Mouse (Mus musculus): ENCODE measurements around the gene Gprin1. TPM values are rescaled to one million over a fixed set of nuclear protein-coding genes. Genes with fewer than 3 reads are reported as not detected.

The Gprin1 gene
- polyA plus RNA-seq, 1 experiment from 2014 or later, result 15.6 TPM

GRCm38 (mm10) chr13:54687096-54687495 lies 62.6 kb downstream of the Gprin1 start:
- no peaks in the 10 kb centered on the region for H3K9me3 ChIP-seq
- peak; percentile 74 for ATAC-seq (replicated peaks)
- WGBS, result under 1% methylated on average over 34 of the region's 35 CpGs
- H3K4me1 ChIP-seq, result peaks cover 47% of the 10 kb centered on the region
- peak overlapping the region; percentile 99 for H3K27ac ChIP-seq (replicated peaks)
- peak overlapping the region; percentile 89 for H3K4me2 ChIP-seq (replicated peaks)
- no peaks in the 10 kb centered on the region for H3K27me3 ChIP-seq
- peaks cover 21% of the 10 kb centered on the region for H3K36me3 ChIP-seq
- peak overlapping the region; percentile 98 for H3K9ac ChIP-seq (replicated peaks)
- peak overlapping the region; percentile 65 for H3K4me3 ChIP-seq

Other genes with a start within 250 kb of the Gprin1 start
- gene Simc1, start 246.1 kb downstream of the Gprin1 start, polyA plus RNA-seq (2015; fragmentation: Nextera tagmentation; extraction: Ambion mirVana), result 24.1 and 25.7 TPM in 2 replicates
- 287 and 293 TPM in 2 replicates for gene 4833439L19Rik, start 184.4 kb downstream of the Gprin1 start, polyA plus RNA-seq (2015; fragmentation: Nextera tagmentation; extraction: Ambion mirVana)
- gene Arl10, start 174.9 kb downstream of the Gprin1 start, polyA plus RNA-seq (2015; fragmentation: Nextera tagmentation; extraction: Ambion mirVana), result 81.8 and 87.6 TPM in 2 replicates
- gene Nop16, start 159.8 kb downstream of the Gprin1 start, polyA plus RNA-seq (2015; fragmentation: Nextera tagmentation; extraction: Ambion mirVana), result 57.8 and 61.8 TPM in 2 replicates
- 211 and 216 TPM in 2 replicates for gene Higd2a, start 159.7 kb downstream of the Gprin1 start, polyA plus RNA-seq (2015; fragmentation: Nextera tagmentation; extraction: Ambion mirVana)
- 119 and 125 TPM in 2 replicates for gene Cltb, start 138.5 kb downstream of the Gprin1 start, polyA plus RNA-seq (2015; fragmentation: Nextera tagmentation; extraction: Ambion mirVana)
- gene Faf2, start 128.1 kb downstream of the Gprin1 start, polyA plus RNA-seq (2015; fragmentation: Nextera tagmentation; extraction: Ambion mirVana), result 63.9 and 64.9 TPM in 2 replicates
- 94.0 and 120 TPM in 2 replicates for gene Rnf44, start 56.0 kb downstream of the Gprin1 start, polyA plus RNA-seq (2015; fragmentation: Nextera tagmentation; extraction: Ambion mirVana)
- 0.05 and 0.29 TPM in 2 replicates for gene Cdhr2, start 48.4 kb downstream of the Gprin1 start, polyA plus RNA-seq (2015; fragmentation: Nextera tagmentation; extraction: Ambion mirVana)
- gene Sncb, start 16.7 kb upstream of the Gprin1 start, polyA plus RNA-seq (2015; fragmentation: Nextera tagmentation; extraction: Ambion mirVana), result 23.3 and 25.0 TPM in 2 replicates
- gene Eif4e1b, start 34.1 kb upstream of the Gprin1 start, polyA plus RNA-seq (2015; fragmentation: Nextera tagmentation; extraction: Ambion mirVana), result not detected in 2 replicates
- gene Tspan17, start 39.5 kb upstream of the Gprin1 start, polyA plus RNA-seq (2015; fragmentation: Nextera tagmentation; extraction: Ambion mirVana), result 20.5 and 22.9 TPM in 2 replicates
- gene Unc5a, start 199.5 kb upstream of the Gprin1 start, polyA plus RNA-seq (2015; fragmentation: Nextera tagmentation; extraction: Ambion mirVana), result 16.6 and 16.9 TPM in 2 replicates